Mouse (Mus musculus): Measurements from ENCODE around the gene Nfe2.
"Not testable (repeated sequence)": the region's sequence is repeated elsewhere in the genome, so short reads cannot be mapped to it uniquely, and the experiment has no call there.

Nfe2 gene

DNA sequence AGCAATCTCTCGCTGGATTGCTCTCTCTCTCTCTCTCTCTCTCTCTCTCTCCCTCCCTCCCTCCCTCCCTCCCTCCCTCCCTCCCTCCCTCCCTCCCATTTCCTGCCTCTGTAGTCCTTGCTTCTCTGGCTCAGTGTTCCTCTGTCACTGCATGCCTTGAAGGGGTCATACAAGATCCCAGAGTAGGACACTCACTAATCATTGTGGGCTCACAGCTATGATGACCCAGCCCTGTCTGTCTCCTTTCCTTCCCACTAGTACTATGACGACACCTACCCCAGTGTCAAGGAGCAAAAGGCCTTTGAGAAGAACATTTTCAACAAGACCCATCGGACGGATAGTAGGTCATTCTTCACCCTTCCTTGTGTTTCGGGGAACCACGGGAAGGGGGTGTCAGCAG lies 32.2 kb upstream of the Nfe2 start:
- no peak for DNase-seq

DNA sequence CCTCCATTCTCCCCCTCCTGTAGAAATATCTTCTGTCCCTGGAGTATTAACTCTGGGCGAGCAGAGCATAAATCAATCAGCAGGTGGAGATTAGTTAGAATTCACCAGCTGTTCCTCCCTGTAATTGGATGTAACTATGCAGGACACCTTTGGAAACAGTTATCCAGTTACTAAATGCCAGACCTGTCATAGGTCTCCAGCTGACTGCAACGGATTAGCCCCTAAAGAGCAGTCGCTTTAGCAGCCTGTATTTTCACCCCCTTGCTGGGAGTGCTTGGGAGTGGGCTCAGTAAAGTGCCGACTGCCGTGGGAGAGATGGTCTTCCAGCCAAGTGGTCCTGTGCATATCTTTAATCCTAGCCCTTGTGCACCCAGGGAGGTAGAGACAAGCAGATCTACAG lies 31.4 kb upstream of the Nfe2 start:
- no peak for DNase-seq

DNA sequence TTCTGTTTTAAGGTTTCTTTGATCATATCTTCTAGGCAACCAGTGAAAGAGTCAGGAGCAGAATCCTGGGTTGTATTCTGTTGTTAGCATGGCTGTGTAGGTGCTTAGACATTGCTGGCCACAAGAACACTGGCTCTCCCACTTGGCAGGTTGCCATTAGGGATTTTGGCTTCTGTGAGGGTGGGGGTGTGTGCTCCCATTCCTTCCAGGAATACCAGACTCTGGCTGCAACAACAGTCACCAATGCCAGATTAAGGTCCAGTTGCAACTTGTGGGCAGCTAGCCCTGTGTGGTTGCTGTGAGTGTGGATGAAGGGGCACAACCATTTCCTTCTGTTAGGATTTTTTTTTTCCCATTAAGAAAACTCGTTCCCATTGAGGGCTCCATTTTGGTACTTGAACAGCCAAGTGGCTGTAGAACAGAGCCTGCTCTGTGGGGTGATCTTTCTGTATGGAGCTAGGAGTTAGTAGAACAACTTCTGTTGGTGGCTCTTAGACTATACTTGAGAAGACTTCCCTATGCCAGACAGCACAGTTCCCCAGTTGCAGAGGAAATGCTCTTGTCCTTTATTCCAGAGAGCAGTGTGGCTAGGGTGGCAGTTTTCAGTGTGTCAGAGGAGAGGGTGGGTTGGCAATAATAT lies 27.7 kb upstream of the Nfe2 start:
- DNase-seq = no peak

DNA sequence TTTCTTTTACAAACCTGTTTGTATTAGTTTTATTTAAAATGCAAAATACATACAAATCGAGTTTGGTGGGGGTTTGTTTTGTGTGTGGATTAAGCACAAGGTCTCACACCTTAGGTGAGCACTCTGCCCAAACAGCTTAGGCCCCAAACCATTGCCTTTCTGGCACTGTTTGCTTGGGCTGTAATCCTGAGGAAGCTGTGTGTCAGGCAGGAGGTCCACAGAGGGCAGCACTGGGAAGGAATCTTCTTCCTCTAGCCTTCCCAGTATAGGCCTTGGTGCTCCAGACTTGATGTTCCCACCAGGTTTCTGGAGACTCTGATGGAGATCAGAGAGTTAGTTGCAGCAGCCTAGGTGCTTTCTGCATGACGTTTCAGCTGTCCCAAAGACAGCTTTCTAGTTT lies 26.4 kb upstream of the Nfe2 start:
- no peak for DNase-seq

DNA sequence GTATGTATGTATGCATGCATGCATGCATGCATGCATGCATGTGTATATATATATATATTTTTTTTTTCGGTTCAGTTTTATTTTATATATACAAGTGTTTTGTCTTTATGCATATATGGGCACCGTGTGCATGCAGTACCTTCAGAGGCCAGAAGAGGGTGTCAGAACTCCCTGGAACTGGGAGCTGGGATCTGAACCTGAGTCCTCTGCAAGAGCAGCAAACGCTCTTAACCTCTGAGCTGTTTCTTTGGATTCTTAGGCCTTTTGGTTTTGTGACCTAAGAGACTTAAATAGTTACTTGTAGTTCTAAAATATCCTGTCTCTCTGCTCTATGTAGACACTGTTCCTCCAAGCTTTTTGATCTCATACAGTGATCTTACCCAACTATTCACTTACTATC lies 25.9 kb upstream of the Nfe2 start:
- DNase-seq = no peak

DNA sequence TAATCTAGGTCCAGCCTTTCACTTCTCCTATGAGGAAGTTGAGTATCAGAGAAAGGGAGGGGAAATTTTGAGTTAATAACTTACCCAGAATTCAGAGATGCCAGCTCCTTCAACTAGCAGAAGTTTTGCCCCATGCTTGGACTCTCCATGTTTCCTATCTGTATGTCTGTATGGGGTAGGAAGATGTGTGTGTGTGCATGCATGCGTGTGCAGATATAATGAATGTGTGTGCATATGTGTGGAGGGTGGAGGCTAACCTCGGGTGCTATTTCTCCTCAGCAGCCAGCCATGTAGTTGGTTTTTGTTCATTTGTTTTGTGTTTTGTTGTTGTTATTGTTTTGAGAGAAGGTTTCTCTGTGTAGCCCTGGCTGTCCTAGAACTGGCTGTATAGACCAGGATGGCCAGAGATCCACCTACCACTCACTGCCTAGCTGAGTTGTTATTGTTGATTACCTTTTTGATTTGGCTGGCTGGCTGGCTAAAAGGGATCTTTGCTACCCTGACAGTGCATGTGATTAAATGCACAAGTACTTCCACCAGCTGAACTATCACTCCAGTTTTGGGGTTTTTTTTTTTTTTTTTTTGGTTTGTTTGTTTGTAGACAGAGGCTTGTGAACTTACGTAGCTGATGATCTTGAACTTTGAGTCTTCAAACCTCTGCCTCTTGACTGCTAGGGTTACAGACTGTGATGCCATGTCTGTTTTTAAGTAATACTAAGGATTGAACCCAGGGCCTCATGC lies 23.4 kb upstream of the Nfe2 start:
- no peak for DNase-seq

DNA sequence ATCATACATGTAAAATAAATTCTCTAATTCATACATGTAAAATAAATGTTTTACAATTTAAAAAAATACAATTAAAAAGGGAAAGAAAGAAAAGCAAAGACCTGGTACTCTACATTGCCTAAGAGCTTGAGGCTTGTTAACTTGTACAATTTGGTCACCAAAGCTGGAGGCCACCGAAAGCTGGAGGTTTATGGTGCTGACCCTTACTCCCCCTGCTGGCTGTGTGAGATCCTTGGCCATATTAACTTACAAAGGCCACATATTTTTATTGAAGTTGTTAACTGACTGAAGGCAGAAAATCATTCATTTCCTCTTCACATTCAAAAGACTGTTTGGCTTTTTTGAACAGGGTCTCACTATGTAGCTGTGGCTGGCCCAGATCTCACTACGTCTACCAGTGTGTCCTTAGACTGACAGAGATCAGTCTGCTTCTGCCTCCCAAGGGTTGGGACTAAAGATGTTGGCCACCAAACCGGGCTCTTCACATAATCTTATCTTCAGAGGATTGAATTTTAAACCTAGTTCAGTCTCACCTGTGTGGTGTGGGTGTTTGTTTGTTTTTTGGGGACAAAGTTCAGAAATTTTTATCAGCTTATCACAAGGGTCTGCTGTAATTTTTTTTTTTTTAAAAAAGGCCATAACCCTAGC lies 22.7 kb upstream of the Nfe2 start:
- no peak for DNase-seq

DNA sequence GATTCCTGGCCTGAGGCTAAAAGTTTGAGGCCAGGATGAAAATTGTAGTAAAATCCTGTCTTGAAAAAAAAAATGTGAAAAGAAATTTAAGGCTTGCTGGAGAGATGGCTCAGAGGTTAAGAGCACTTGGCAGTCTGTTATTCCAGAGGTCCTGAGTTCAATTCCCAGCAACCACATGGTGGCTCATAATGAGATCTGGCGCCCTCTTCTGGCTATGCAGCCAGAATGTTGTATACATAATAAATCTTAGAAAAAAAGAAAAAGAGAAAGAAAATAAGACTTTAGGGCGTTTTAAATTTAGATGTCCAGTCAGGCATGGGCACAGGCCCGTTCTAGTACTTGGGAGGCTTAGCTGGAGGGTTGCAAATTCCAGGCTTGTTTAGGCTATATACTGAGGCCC lies 21.5 kb upstream of the Nfe2 start:
- DNase-seq = no peak

DNA sequence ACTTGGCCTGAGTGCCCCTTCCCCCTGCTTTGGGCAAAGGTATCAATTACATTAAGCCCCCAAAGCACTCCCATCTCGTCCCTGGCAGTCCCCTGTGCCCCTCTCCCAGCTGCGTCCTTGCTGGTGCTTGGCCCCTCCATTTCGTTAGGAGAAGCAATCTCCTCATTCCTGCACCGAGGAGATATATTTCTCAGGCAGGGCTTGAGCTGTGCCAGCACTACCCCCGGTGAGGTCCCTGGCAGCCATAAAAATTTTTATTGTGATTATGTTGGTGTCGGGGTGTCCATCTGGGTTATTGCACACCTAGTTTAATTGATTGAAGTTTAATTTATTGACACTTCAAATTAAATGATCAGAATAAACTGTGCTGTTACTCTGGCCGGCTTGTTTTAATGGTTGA lies 19.7 kb upstream of the Nfe2 start:
- DNase-seq = no peak

DNA sequence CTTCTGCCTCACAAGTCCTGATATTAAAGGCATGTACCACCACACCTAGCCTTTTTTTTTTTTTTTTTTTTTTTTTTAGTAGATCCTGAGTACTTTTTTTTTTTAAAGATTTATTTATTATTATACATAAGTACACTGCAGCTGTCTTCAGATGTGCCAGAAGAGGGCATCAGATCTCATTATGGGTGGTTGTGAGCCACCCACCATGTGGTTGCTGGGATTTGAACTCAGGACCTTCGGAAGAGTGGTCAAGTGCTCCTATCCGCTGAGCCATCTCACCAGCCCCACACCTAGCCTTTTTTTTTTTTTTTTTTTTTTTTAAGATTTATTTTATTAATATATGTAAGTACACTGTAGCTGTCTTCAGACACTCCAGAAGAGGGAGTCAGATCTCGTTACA lies 17.7 kb upstream of the Nfe2 start:
- not testable (repeated sequence) for DNase-seq

DNA sequence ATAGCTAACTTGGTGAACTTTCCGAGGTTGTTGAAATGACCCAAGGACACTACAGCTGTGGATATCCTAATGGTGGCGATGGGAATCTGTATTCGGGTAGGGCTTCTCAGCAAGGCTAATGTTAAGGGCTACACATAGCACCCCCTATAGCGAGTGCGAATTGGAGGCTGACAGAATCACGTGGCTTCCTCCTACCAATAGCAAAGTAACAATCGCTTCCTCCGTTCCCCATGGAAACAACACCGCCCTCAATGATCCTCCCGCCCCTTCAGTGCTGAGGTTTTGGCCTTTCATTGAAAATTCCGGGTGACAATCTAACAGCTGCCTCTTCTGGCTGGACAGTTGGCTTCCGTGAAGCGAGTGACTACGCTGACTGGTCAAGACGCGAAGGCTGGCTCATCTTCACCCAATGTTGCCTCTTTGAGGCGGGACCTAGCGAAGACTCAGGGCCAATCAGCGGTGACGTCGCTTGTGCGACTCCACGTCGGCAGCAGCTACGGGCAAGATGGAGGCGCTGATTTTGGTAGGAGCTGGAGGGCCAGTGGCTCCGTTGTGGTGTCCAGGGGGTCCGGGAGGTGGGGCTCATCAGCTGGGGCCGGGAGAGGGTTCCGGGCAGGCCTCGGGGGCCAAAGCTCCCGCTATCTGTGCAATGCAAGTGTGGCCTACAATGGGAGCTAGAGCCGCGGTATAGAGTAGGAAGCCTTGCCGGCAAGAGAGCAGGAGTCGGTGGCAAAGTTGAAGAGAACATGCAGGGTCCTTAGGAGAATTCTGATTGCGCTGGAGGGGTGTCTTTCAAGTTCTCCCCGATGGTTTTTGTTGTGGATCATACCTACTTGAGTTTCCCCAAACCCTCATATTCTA lies 14.4 kb upstream of the Nfe2 start, which contains the start of gene Copz1:
TSS of gene Copz1 (plus strand) at position 296 of the 861 bp plus-strand sequence.
- peak; percentile 93 to 97 for DNase-seq

DNA sequence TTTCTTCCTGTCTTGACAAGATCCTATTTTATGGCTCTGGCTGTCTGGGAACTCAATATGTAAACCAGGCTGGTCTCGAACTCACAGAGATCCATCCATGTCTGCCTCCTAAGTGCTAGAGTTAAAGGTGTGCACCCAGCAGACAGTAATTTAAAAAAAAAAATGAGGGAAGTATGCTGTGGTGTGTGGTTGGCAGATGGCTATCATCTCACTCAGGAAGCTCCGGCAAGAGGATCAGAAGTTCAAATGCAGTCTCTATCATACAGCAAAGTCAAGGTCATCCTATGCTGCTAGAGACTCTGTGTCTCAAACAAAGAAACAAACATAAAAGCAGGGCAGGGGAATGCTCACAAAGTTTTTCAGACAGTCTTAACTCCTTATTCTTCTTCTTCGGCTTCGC lies 10.7 kb upstream of the Nfe2 start:
- DNase-seq = no peak

DNA sequence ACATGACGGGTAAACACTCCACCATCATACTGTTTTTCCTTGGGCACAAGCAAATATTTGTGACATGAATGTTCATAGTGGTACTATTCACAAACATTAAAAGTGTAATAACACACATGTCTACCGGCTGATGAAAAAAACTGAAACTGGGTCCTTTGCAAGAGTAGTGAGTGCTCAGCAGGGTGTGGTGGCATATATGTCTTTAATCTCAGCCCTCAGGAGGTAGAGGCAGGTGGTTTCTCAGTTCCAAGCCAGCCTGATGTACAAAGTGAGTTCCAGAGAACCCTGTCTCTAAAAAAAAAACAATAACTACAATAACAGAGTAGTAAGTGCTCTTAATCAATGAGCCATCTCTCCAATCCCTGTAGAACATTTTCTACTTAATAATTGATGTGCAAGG lies 6.6 kb upstream of the Nfe2 start:
- no peak for DNase-seq

DNA sequence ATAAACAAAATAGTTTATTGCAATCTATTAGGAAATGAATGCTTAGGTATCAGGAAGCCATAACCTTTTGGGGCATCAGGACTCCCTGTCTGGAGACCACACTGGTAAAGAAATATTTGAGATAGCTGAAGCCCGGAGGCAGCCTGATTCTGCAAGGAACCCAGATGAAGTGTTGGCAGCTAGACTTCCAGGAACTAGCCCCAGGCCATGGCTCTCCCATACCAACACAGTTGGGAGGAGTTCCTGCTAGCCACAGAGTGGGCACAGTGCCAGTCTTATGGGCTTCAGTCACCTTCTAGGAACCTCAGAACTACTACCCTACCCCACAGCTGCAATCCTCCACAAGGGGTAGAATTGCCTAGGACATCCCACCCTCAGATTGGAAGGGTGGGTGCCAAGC lies 1.8 kb upstream of the Nfe2 start:
- DNase-seq = no peak

DNA sequence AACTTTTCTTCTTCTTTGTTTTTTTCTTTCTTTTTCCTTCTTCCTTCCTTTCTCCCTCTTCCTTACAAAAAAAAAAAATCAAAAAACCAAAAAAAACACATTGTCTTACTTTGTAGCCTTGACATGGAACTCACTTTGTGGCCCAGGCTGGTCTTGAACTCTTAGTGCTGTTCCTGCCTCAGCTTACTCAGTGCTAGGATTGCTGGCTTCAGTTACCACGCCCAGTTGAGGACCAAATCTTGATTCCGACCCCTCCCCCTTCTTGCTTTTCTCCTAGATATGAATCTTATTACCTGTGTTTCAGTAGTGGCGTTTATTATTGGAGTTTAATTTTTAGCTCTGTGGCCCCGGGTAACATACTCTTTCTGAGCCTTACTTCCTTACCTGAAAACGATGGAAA lies 959 bp upstream of the Nfe2 start:
- no peak for DNase-seq

DNA sequence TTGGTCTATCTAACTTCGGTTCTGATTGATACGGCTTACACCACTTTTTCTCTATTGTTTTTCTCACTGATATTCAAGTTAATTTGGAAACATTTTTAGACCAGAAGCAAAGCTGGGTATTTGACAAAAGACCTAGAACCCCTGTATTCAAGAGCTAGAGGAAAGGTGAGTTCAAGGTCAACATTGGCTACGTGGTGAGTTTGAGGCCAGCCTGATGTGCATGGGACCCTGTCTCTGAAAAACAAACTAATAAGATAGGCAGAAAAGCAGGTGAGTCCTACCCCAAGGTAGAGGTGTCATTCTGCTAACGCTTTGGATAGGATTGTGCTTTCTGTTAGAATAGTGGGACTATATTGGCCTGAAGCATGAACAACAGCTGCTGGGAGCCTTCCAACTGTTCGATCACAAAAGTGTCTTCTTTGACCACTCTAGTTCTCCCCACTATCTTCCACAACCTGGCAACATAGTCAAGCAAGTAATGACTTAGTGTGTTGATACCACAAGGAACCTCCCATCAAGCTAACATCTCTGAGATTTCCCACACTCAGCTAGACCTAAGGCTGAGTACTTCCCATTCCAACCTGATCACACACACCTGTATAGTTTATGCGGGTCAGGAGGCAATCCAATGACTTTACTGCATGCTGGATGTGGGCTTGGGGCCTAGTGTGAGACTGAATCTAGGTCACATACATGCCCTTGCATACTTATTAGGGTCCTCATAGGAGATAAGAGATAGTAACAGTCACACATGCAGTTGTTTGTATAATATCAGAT lies 1.8 kb downstream of the Nfe2 start:
- no peak for DNase-seq

DNA sequence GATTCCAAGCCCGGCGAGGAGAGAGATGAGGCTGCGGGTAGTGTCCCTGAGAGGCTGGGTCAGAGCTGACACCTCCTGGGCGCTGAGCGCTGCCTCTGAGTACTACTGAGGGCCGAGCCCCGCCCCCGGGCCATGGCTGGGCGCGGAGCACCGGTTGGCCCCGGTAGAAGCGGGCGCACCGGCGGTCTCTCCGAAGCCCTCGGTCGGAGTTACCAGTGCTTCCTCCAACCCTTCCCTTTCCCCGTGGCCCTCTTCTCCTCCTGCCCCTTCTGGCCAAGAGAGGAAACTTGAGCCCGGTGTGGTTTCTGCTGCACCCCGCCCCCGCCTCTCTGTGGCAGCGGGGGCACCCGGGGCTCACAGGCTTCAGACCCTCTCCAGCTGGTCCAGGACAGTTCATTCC lies 3.0 kb downstream of the Nfe2 start:
- DNase-seq = peak in 1 of 2 experiments; percentile 30

DNA sequence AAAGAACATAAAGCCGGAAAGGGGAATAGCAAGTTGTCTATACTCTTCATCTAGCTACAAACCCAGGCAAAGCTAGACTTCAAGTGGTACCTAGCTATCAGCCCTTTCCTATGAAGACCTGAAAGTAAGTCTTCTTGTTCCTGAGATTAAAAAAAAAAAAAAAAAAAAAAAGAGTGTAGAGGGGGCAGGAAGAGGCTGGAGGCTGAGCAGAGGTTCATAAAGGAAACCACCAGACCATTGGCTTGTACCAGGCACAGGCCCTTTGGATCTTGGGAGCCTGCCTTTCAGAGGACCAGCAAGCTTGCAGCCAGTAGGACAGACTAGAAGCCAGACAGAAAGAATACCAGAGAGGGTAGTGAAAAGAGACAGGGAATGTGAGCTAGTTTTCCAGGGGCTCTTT lies 4.9 kb downstream of the Nfe2 start:
- no peak for DNase-seq

DNA sequence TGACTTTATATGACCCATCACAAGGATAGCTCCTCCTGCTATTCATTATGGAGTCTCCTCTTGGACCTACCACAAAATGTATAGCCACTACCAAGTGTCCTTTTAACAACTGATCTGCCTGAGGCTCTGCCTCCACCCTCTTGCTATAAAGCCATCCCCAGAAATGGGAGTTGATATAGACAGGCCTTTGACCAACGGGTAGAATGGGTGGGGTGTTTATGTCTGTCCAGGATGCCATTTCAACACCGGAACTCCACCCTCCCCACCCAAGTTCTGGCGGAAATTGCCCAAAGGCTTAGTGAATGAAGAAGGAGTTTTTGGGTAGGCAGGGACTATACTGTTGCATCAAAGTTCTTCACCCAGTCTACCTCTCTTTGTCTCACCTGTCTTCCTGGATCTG lies 5.5 kb downstream of the Nfe2 start:
- no peak for DNase-seq

DNA sequence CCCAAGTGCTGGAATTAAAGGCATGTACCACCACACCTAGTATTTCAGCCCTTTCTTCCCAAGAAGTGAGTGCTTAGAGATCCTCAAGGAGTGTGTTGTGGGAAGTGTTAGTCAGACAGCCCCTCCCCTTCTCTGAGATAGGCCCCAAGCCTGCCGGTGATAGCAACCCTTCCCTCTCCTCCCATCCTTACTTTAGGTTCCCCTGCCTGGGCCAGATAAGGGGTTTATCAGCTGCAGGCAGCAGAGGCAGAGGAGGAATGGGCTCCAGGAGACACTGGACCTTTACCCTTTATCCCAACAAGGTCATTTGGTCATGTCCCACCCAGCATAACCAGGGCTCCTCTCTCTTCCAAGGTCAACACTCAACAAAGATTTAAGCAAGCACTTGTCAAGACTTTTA lies 6.6 kb downstream of the Nfe2 start:
- DNase-seq = no peak

DNA sequence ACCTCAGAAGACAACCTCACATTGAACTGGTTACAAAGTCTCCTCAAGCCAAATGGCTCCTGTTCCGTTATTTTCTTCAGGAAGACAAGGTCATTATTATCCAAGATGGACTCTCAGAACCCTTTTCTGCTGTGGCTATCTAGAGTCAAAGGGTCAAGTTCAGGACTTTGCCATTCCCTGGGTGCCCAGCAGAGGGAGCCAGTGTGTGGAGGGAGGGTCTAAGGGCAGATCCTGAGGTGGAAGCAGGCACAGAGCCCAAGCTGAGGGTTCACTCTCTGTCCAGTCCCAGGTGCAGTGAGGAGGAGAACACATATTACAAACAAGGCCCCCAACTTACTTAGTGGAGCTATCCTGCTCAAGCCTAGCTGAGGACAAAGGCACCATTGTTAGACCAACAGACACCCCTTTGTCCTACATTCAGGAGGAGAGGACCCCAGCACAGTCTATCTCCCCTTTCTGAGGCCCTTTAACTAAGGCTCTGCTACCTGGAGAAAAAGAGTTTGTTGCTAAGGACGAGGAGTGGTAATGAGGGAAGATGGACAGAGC lies 7.9 kb downstream of the Nfe2 start:
- DNase-seq = peak; percentile 47 to 57

DNA sequence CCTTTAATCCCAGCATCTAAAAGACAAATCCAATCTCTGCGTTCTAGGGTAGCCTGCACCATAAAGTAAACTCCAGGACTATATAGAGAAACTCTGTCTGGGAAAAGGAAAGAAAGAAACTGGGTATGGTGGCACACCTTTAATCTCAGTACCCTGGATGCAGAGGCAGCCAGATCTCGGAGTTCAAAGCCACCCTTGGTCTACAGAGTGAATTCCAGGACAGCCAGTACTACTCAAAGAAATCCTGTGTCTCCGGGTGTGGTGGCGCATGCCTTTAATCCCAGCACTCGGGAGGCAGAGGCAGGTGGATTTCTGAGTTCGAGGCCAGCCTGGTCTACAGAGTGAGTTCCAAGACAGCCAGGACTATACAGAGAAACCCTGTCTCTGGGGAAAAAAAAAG lies 8.7 kb downstream of the Nfe2 start:
- not testable (repeated sequence) for DNase-seq

All from thymus, adult 18-20 months (tissue).